Mouse (Mus musculus) liver, embryonic 14.5 days (tissue): ENCODE results near the gene Vav2. TPM values are rescaled to one million over a fixed set of nuclear protein-coding genes. Genes with fewer than 3 reads are reported as not detected.

Source experiments
- ATAC-seq: fragments of 200-750 bp; cut with Nextera tagmentation; 2 replicates; pipeline ENCODE4 v1.8.0; 2017; ENCODE audit warnings: moderate number of reproducible peaks, mild to moderate bottlenecking, moderate library complexity; ENCODE audit not compliant: insufficient read depth
- DNase-seq, 3 experiments: peaks; one replicate each; pipeline ENCODE4 v3.0.0-alpha.2; 2012 to 2013; ENCODE audit warnings: low read depth in 3 of 3, low spot score in 3 of 3
- H3K27ac ChIP-seq: fragments of 300-500 bp; sonication (generic); 2 replicates; pipeline ENCODE4 v1.5.1; 2014; ENCODE audit warnings: moderate library complexity, mild to moderate bottlenecking, control low read depth, inconsistent platforms
- H3K27me3 ChIP-seq: fragments of 300-500 bp; sonication (generic); 2 replicates; pipeline ENCODE4 v1.6.1; 2014; ENCODE audit warnings: mild to moderate bottlenecking, low read length, moderate library complexity; ENCODE audit not compliant: control insufficient read depth, insufficient read depth
- H3K36me3 ChIP-seq: fragments of 300-500 bp; sonication (generic); replicated peaks from 2 replicates; pipeline ENCODE4 v1.6.1; 2014; ENCODE audit warnings: low read depth; ENCODE audit not compliant: control insufficient read depth, insufficient read depth
- H3K4me1 ChIP-seq, 2 experiments: fragments of 200-500 bp in 1 of 2; fragments of 300-500 bp in 1 of 2; sonication (generic) in 1 of 2; replicated peaks; 2 replicates each; pipeline ENCODE4 v1.6.1; 2012 to 2014; ENCODE audit warnings: antibody characterized with exemption in 1 of 2, inconsistent platforms in 1 of 2, low read length in 1 of 2; ENCODE audit not compliant: control insufficient read depth in 2 of 2, insufficient read depth in 2 of 2
- H3K4me2 ChIP-seq: fragments of 300-500 bp; sonication (generic); 2 replicates; pipeline ENCODE4 v1.6.1; 2014; ENCODE audit warnings: low read depth, mild to moderate bottlenecking, control low read depth, moderate library complexity
- H3K4me3 ChIP-seq, 2 experiments: fragments of 200-500 bp in 1 of 2; fragments of 300-500 bp in 1 of 2; sonication (generic) in 1 of 2; 2 replicates each; pipeline ENCODE4 v1.5.1; 2012 to 2014; ENCODE audit warnings: low read depth in 2 of 2, low read length in 2 of 2, mild to moderate bottlenecking in 2 of 2, control low read depth in 1 of 2, inconsistent platforms in 1 of 2, moderate library complexity in 1 of 2; ENCODE audit not compliant: insufficient read depth in 1 of 2
- H3K9ac ChIP-seq: fragments of 300-500 bp; sonication (generic); replicated peaks from 2 replicates; pipeline ENCODE4 v1.6.1; 2014; ENCODE audit warnings: mild to moderate bottlenecking, control low read depth, moderate library complexity
- H3K9me3 ChIP-seq: fragments of 300-500 bp; sonication (generic); 2 replicates; pipeline ENCODE4 v1.6.1; 2016; ENCODE audit warnings: low read length, mixed read lengths; ENCODE audit not compliant: control insufficient read depth
- CTCF ChIP-seq: IDR thresholded peaks from 2 replicates; pipeline ENCODE4 v1.5.1; 2016; ENCODE audit warnings: antibody characterized with exemption, low read depth, control low read depth
- EP300 ChIP-seq: IDR thresholded peaks from 2 replicates; pipeline ENCODE4 v1.6.1; 2016; ENCODE audit warnings: antibody characterized with exemption, low read depth
- whole genome bisulfite sequencing: fragments of 180-500 bp; shearing (Covaris S2); extraction: QIAGEN DNeasy Blood & Tissue Kit; methylation state at CpG from one replicate; pipeline ENCODE4 v1.1.7; 2014; ENCODE audit not compliant: insufficient replicate concordance; 5-methylcytosine and 5-hydroxymethylcytosine counted together
- microRNA-seq: library from miRNA; unstranded; fragments of <30 nt; microRNA quantifications from one replicate; pipeline ENCODE4, GENCODE M21; 2016
- polyA plus RNA-seq, 2 experiments: library from polyadenylated mRNA; depleted of rRNA in 1 of 2; stranded (reverse) in 1 of 2; unstranded in 1 of 2; fragments of >200 nt; fragmentation: Nextera tagmentation in 1 of 2; extraction: Ambion mirVana in 1 of 2; gene quantifications; 2 replicates each; pipeline versions ENCODE4 v1.2.1 to v1.2.3; 2012 to 2014

Vav2 gene
- polyA plus RNA-seq, 2 experiments = 2.8 to 5.8 TPM

DNA sequence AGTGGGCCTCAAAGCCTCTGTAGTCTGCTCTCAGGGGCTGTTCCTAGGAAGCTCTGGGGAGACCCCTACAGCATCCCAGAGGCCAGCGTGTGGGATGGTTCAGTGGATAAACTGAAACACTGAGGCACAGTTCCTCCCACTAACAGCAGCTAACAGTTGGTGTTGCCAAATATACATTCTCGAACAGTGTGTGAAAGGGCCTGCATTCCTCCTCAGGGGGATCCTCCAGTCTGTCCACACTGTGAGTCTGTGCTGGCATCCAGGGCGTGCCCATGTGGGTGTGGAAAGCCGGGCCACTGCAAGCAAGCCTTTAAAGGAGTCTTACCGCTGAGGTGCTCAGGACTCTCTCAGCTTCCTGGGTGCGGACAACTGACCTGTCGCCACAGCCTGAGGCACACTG is 200.3 kb downstream of the Vav2 start:
- DNase-seq (no peak), ATAC-seq (no peak)
- no peak overlapping the region for H3K4me2 ChIP-seq
- H3K36me3 ChIP-seq = no peaks in the 10 kb centered on the region
- no peaks in the 10 kb centered on the region for H3K9me3 ChIP-seq
- no peak overlapping the region for H3K4me3 ChIP-seq
- H3K27me3 ChIP-seq = no peaks in the 10 kb centered on the region
- TF ChIP-seq CTCF = no peak
- no peaks in the 10 kb centered on the region for H3K4me1 ChIP-seq
- 66% methylated on average over 7 of the region's 7 CpGs for WGBS
- H3K27ac ChIP-seq = no peak overlapping the region
- H3K9ac ChIP-seq = no peak overlapping the region

DNA sequence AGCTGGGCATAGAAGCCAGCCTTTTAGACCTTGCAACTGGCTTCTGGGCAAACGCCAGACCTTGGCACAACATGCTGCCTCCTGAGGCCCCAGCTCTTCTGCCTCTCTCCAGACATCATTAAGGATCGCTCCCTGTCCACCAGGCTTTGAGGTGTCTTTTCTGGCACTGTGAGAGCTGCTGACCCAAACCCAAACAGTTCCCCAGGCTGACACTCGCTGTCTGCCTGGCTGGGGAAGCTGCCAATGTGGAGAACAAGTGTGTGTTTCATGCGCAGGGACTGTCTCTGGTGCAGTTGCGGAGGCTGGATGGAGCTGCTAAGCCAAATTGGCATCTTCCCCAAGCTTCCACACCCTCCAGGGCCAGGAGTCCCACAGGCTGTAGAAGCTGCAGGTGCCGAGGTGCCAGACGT is 203.8 kb downstream of the Vav2 start:
- H3K36me3 ChIP-seq = no peaks in the 10 kb centered on the region
- no peak for ATAC-seq
- no peaks in the 10 kb centered on the region for H3K27me3 ChIP-seq
- H3K27ac ChIP-seq = no peak overlapping the region
- H3K4me1 ChIP-seq = no peaks in the 10 kb centered on the region
- no peaks in the 10 kb centered on the region for H3K9me3 ChIP-seq
- 61% methylated on average over 7 of the region's 7 CpGs for WGBS
- no peak overlapping the region for H3K4me3 ChIP-seq
- H3K9ac ChIP-seq = no peak overlapping the region
- TF ChIP-seq CTCF (no peak), EP300 (no peak)
- DNase-seq = no peak
- H3K4me2 ChIP-seq = no peak overlapping the region

DNA sequence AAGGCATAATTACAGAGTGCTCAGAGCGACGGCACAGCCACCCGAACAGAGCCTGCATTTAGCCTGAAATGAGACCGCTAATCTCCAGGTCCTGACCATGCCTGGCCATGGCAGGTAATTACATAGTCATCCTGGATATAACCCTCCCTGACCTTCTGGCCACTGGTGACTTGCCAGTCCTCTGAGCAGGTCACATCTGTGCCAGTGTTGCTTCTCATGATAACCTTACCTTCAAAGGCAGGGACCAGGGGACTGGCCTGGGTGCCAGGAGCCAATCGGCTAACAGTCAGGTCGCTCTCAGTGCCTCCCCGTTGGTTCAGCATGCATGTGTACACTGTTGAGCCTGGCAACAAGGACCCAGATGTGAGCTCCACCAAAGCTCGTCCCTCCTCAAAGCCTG is 208.3 kb downstream of the Vav2 start:
- H3K27me3 ChIP-seq = no peaks in the 10 kb centered on the region
- ATAC-seq (no peak), DNase-seq (no peak)
- 74% methylated on average over 8 of the region's 8 CpGs for WGBS
- H3K27ac ChIP-seq = no peak overlapping the region
- H3K4me3 ChIP-seq = no peak overlapping the region
- H3K9me3 ChIP-seq = no peaks in the 10 kb centered on the region
- H3K4me2 ChIP-seq = no peak overlapping the region
- H3K4me1 ChIP-seq = no peaks in the 10 kb centered on the region
- no peak overlapping the region for H3K9ac ChIP-seq
- H3K36me3 ChIP-seq = no peaks in the 10 kb centered on the region
- TF ChIP-seq EP300 = no peak
- TF ChIP-seq CTCF = no peak

DNA sequence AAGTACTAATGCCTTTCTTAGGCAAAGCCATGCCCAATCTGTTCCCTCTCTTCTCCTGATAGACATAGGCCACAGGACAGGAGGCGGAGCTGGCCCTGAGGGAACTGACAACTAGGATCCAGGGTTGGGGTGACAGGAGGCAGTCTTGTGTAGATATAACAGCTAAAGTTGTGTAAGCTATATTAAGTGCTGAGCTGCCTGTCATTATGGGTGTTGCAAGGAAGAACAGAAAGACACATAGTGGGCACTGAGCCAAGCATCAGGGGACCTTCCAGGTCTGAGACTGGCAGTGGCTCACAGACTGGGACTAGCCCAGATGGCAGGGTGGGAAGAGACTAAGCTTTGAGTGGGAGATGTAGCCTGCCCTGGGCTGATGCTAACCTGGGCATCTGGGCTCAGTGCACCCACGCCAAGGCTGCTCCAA is 208.7 kb downstream of the Vav2 start:
- DNase-seq = no peak
- no peaks in the 10 kb centered on the region for H3K27me3 ChIP-seq

DNA sequence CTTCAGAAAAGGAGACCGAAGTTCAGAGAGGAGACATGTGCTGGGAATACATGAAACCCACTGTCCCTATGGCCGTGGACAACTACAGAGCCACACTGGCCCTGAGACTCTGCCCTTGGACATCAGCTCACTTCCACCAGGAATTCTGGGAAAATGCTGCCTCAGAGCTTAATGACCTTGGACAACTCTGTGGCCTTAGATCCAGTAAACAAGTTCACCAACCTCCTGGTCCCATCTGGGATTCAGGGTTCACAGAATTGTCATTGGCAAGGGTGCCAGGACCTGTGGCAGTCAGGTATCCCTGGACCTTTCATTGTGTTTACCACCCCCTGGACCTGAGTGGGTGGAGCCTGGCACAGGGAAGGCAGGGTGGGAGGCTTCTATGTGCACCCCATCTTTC is 211.3 kb downstream of the Vav2 start:
- 61% methylated on average over 2 of the region's 2 CpGs for WGBS
- H3K36me3 ChIP-seq = no peaks in the 10 kb centered on the region
- no peak for DNase-seq

More for the DNA sequence above, 208.7 kb downstream of the Vav2 start:
- TF ChIP-seq CTCF = no peak
- TF ChIP-seq EP300 = no peak
- no peaks in the 10 kb centered on the region for H3K4me1 ChIP-seq
- H3K4me3 ChIP-seq = no peak overlapping the region
- ATAC-seq = no peak
- 40% methylated on average over 2 of the region's 2 CpGs for WGBS
- no peak overlapping the region for H3K9ac ChIP-seq
- no peaks in the 10 kb centered on the region for H3K9me3 ChIP-seq
- H3K27ac ChIP-seq = no peak overlapping the region
- H3K4me2 ChIP-seq = no peak overlapping the region
- H3K36me3 ChIP-seq = no peaks in the 10 kb centered on the region

More for the DNA sequence above, 211.3 kb downstream of the Vav2 start:
- no peaks in the 10 kb centered on the region for H3K9me3 ChIP-seq
- ATAC-seq = no peak
- H3K4me1 ChIP-seq = no peaks in the 10 kb centered on the region
- no peak overlapping the region for H3K4me3 ChIP-seq
- no peak for TF ChIP-seq CTCF
- TF ChIP-seq EP300 = no peak
- H3K27ac ChIP-seq = no peak overlapping the region
- no peak overlapping the region for H3K9ac ChIP-seq
- H3K27me3 ChIP-seq = no peaks in the 10 kb centered on the region
- H3K4me2 ChIP-seq = no peak overlapping the region

Small RNAs within 50 kb of the gene (microRNA-seq; reads per million reads assigned to microRNA genes)
- gene Gm24049 = not detected
- not detected for gene Mir7578

Other genes with a start within 250 kb of the Vav2 start
- 18.1 and 21.9 TPM in 2 replicates for gene Sardh, start 178.7 kb downstream of the Vav2 start, polyA plus RNA-seq (2012; rRNA removed)
- gene Sardh, start 178.7 kb downstream of the Vav2 start, polyA plus RNA-seq (2014; fragmentation: Nextera tagmentation; extraction: Ambion mirVana) = 25.9 and 34.9 TPM in 2 replicates
- 0.29 and 0.39 TPM in 2 replicates for gene Brd3os, start 15.3 kb upstream of the Vav2 start, polyA plus RNA-seq (2012; rRNA removed)
- gene Brd3os, start 15.3 kb upstream of the Vav2 start, polyA plus RNA-seq (2014; fragmentation: Nextera tagmentation; extraction: Ambion mirVana) = 0.33 and 0.44 TPM in 2 replicates
- 7.4 and 9.5 TPM in 2 replicates for gene Brd3, start 80.6 kb upstream of the Vav2 start, polyA plus RNA-seq (2012; rRNA removed)
- gene Brd3, start 80.6 kb upstream of the Vav2 start, polyA plus RNA-seq (2014; fragmentation: Nextera tagmentation; extraction: Ambion mirVana) = 24.4 and 27.2 TPM in 2 replicates
- gene Wdr5, start 88.1 kb upstream of the Vav2 start, polyA plus RNA-seq (2012; rRNA removed) = 19.7 and 24.4 TPM in 2 replicates
- gene Wdr5, start 88.1 kb upstream of the Vav2 start, polyA plus RNA-seq (2014; fragmentation: Nextera tagmentation; extraction: Ambion mirVana) = 23.6 and 27.4 TPM in 2 replicates
- gene Rxra, start 249.4 kb upstream of the Vav2 start, polyA plus RNA-seq (2012; rRNA removed) = 7.1 and 7.5 TPM in 2 replicates
- 2.4 and 2.9 TPM in 2 replicates for gene Rxra, start 249.4 kb upstream of the Vav2 start, polyA plus RNA-seq (2014; fragmentation: Nextera tagmentation; extraction: Ambion mirVana)